Mouse (Mus musculus) stomach, embryonic 14.5 days (tissue): Measurements from ENCODE around the gene Nampt. TPM values are rescaled to one million over a fixed set of nuclear protein-coding genes. Genes with fewer than 3 reads are reported as not detected.

Source experiments
- ATAC-seq: fragments of 200-750 bp; cut with Nextera tagmentation; 2 replicates; pipeline ENCODE4 v1.8.0; 2017; ENCODE audit warnings: low read depth, moderate TSS enrichment; ENCODE audit not compliant: insufficient number of reproducible peaks, insufficient read depth, low FRiP score
- H3K27ac ChIP-seq: fragments of 300-500 bp; sonication (generic); 2 replicates; pipeline ENCODE4 v1.5.1; 2014; ENCODE audit warnings: mild to moderate bottlenecking, low read length, moderate library complexity, mixed read lengths
- H3K27me3 ChIP-seq: fragments of 300-500 bp; sonication (generic); 2 replicates; pipeline ENCODE4 v1.6.1; 2014; ENCODE audit warnings: low read length, control low read depth, mixed read lengths; ENCODE audit not compliant: control insufficient read depth, insufficient read depth
- H3K36me3 ChIP-seq: fragments of 300-500 bp; sonication (generic); 2 replicates; pipeline ENCODE4 v1.6.1; 2014; ENCODE audit warnings: mild to moderate bottlenecking, control low read depth, low read length, moderate library complexity, mixed read lengths; ENCODE audit not compliant: control insufficient read depth, insufficient read depth
- H3K4me1 ChIP-seq: fragments of 300-500 bp; sonication (generic); 2 replicates; pipeline ENCODE4 v1.6.1; 2014; ENCODE audit warnings: low read length, control low read depth, mixed read lengths; ENCODE audit not compliant: control insufficient read depth, insufficient read depth
- H3K4me2 ChIP-seq: fragments of 300-500 bp; sonication (generic); replicated peaks from 2 replicates; pipeline ENCODE4 v1.6.1; 2014; ENCODE audit warnings: low read depth, low read length, control low read depth
- H3K4me3 ChIP-seq: fragments of 300-500 bp; sonication (generic); 2 replicates; pipeline ENCODE4 v1.5.1; 2014; ENCODE audit warnings: low read depth, low read length, control low read depth
- H3K9ac ChIP-seq: fragments of 300-500 bp; sonication (generic); replicated peaks from 2 replicates; pipeline ENCODE4 v1.6.1; 2014; ENCODE audit warnings: low read depth, mild to moderate bottlenecking, control low read depth, low read length, moderate library complexity, mixed read lengths
- H3K9me3 ChIP-seq: fragments of 300-500 bp; sonication (generic); 2 replicates; pipeline ENCODE4 v1.6.1; 2016; ENCODE audit warnings: low read depth, low read length, control low read depth; ENCODE audit not compliant: control insufficient read depth
- WGBS: fragments of 180-500 bp; shearing (Covaris S2); extraction: QIAGEN DNeasy Blood & Tissue Kit; methylation state at CpG from one replicate; pipeline ENCODE4 v1.1.7; 2014; 5-methylcytosine and 5-hydroxymethylcytosine counted together
- polyA plus RNA-seq: library from polyadenylated mRNA; unstranded; fragments of >200 nt; fragmentation: Nextera tagmentation; extraction: Ambion mirVana; gene quantifications from 2 replicates; pipeline ENCODE4 v1.2.1, GENCODE M21; 2014

The Nampt gene
- polyA plus RNA-seq, 1 experiment from 2014 or later: 27.2 TPM

GRCm38 (mm10) chr12:32829321-32830090 lies 10.2 kb downstream of the Nampt start:
- Histone ChIP-seq H3K4me1 (no peaks in the 10 kb centered on the region), H3K4me3 (no peak overlapping the region), H3K9me3 (no peaks in the 10 kb centered on the region), H3K36me3 (peaks cover 3% of the 10 kb centered on the region; the same call in 1 of the 2 replicates), H3K27ac (no peak overlapping the region), H3K27me3 (no peaks in the 10 kb centered on the region), H3K4me2 (no peak overlapping the region), H3K9ac (no peak overlapping the region)
- 82% methylated on average over 9 of the region's 9 CpGs for WGBS
- ATAC-seq: no peak

GRCm38 (mm10) chr12:32832076-32832475 lies 12.7 kb downstream of the Nampt start:
- no peaks in the 10 kb centered on the region for H3K4me1 ChIP-seq
- H3K4me2 ChIP-seq: no peak overlapping the region
- no peak overlapping the region for H3K9ac ChIP-seq
- H3K36me3 ChIP-seq: peaks cover 3% of the 10 kb centered on the region; the same call in 1 of the 2 replicates
- no peak for ATAC-seq
- no peaks in the 10 kb centered on the region for H3K9me3 ChIP-seq
- H3K27me3 ChIP-seq: no peaks in the 10 kb centered on the region
- H3K4me3 ChIP-seq: no peak overlapping the region
- no peak overlapping the region for H3K27ac ChIP-seq
- 85% methylated on average over 3 of the region's 3 CpGs for WGBS

- Histone ChIP-seq H3K9me3 (no peaks in the 10 kb centered on the region), H3K27ac (no peak overlapping the region; the same call in 1 of the 2 replicates)
- 83% methylated on average over 6 of the region's 6 CpGs for WGBS
Observed at GRCm38 (mm10) chr12:32834781-32835180, 15.4 kb downstream of the Nampt start.

GRCm38 (mm10) chr12:32835235-32835634 lies 15.9 kb downstream of the Nampt start:
- H3K4me1 ChIP-seq: no peaks in the 10 kb centered on the region
- H3K27me3 ChIP-seq: no peaks in the 10 kb centered on the region
- no peak for ATAC-seq
- H3K4me3 ChIP-seq: no peak overlapping the region
- H3K9me3 ChIP-seq: no peaks in the 10 kb centered on the region
- no peak overlapping the region for H3K4me2 ChIP-seq
- no peak overlapping the region for H3K27ac ChIP-seq
- peaks cover 15% of the 10 kb centered on the region for H3K36me3 ChIP-seq
- H3K9ac ChIP-seq: no peak overlapping the region
- 30% methylated on average over 4 of the region's 4 CpGs for WGBS

More at GRCm38 (mm10) chr12:32834781-32835180, 15.4 kb downstream of the Nampt start:
- Histone ChIP-seq H3K4me2 (no peak overlapping the region), H3K27me3 (no peaks in the 10 kb centered on the region), H3K36me3 (peaks cover 15% of the 10 kb centered on the region), H3K4me3 (no peak overlapping the region), H3K9ac (no peak overlapping the region), H3K4me1 (no peaks in the 10 kb centered on the region)
- ATAC-seq: no peak

GRCm38 (mm10) chr12:32838406-32838805 lies 19.1 kb downstream of the Nampt start:
- Histone ChIP-seq H3K9me3 (no peaks in the 10 kb centered on the region), H3K27me3 (no peaks in the 10 kb centered on the region), H3K9ac (no peak overlapping the region), H3K4me3 (no peak overlapping the region), H3K4me2 (no peak overlapping the region), H3K36me3 (peaks cover 24% of the 10 kb centered on the region), H3K27ac (no peak overlapping the region), H3K4me1 (no peaks in the 10 kb centered on the region)
- 88% methylated on average over 4 of the region's 4 CpGs for whole genome bisulfite sequencing
- ATAC-seq: no peak

GRCm38 (mm10) chr12:32838954-32839353 lies 19.6 kb downstream of the Nampt start:
- ATAC-seq: no peak
- H3K36me3 ChIP-seq: peaks cover 24% of the 10 kb centered on the region
- no peaks in the 10 kb centered on the region for H3K27me3 ChIP-seq
- H3K9ac ChIP-seq: no peak overlapping the region
- no peak overlapping the region for H3K27ac ChIP-seq
- no peaks in the 10 kb centered on the region for H3K9me3 ChIP-seq
- WGBS: 91% methylated on average over 9 of the region's 9 CpGs
- no peak overlapping the region for H3K4me3 ChIP-seq
- no peak overlapping the region for H3K4me2 ChIP-seq
- H3K4me1 ChIP-seq: no peaks in the 10 kb centered on the region

GRCm38 (mm10) chr12:32841442-32841900 lies 22.1 kb downstream of the Nampt start:
- no peaks in the 10 kb centered on the region for H3K9me3 ChIP-seq
- H3K36me3 ChIP-seq: peaks cover 25% of the 10 kb centered on the region
- H3K4me2 ChIP-seq: no peak overlapping the region
- H3K27me3 ChIP-seq: no peaks in the 10 kb centered on the region
- no peak for ATAC-seq
- 62% methylated on average over 7 of the region's 7 CpGs for WGBS
- no peak overlapping the region for H3K4me3 ChIP-seq
- H3K4me1 ChIP-seq: no peaks in the 10 kb centered on the region
- no peak overlapping the region for H3K27ac ChIP-seq
- no peak overlapping the region for H3K9ac ChIP-seq

GRCm38 (mm10) chr12:32846325-32846724 lies 27.0 kb downstream of the Nampt start:
- no peak overlapping the region for H3K9ac ChIP-seq
- H3K4me1 ChIP-seq: no peaks in the 10 kb centered on the region
- no peaks in the 10 kb centered on the region for H3K9me3 ChIP-seq
- H3K27ac ChIP-seq: no peak overlapping the region
- no peak overlapping the region for H3K4me2 ChIP-seq
- WGBS: 87% methylated on average over 8 of the region's 8 CpGs
- no peak for ATAC-seq
- H3K36me3 ChIP-seq: peaks cover 18% of the 10 kb centered on the region
- no peaks in the 10 kb centered on the region for H3K27me3 ChIP-seq
- no peak overlapping the region for H3K4me3 ChIP-seq
